Mouse (Mus musculus): ENCODE results near the gene Iqgap2. TPM values are rescaled to one million over a fixed set of nuclear protein-coding genes. Genes with fewer than 3 reads are reported as not detected.

Iqgap2 gene
- polyA plus RNA-seq, 1 experiment from 2014 or later = 4.2 TPM

- H3K36me3 ChIP-seq (ENCODE audit: control insufficient read depth, insufficient read depth, low read length) = no peaks in the 10 kb centered on the region
- no peaks in the 10 kb centered on the region for H3K9me3 ChIP-seq (replicated peaks; ENCODE audit: control insufficient read depth, low read length)
- H3K4me1 ChIP-seq (ENCODE audit: control insufficient read depth, insufficient read depth, low read length) = peaks cover 5% of the 10 kb centered on the region; the same call in 1 of the 2 replicates
- no peaks in the 10 kb centered on the region for H3K27me3 ChIP-seq (replicated peaks; ENCODE audit: control insufficient read depth, insufficient read depth, low read length)
- no peak overlapping the region for H3K4me3 ChIP-seq (ENCODE audit: low read depth, low read length)
- no peak overlapping the region for H3K9ac ChIP-seq (ENCODE audit: low read length)
- H3K4me2 ChIP-seq (ENCODE audit: low read length) = no peak overlapping the region
- WGBS = 31% methylated on average over 2 of the region's 2 CpGs
- no peak overlapping the region for H3K27ac ChIP-seq (ENCODE audit: low read depth, low read length)
- no peak for ATAC-seq
- DNase-seq (ENCODE audit: low spot score) = no peak
These were observed 108.8 kb downstream of the Iqgap2 start for GRCm38 (mm10) chr13:95782969-95783332.

GRCm38 (mm10) chr13:95782311-95782968, 109.3 kb downstream of the Iqgap2 start:
- no peak overlapping the region for H3K4me2 ChIP-seq (ENCODE audit: low read length)
- no peaks in the 10 kb centered on the region for H3K27me3 ChIP-seq (replicated peaks; ENCODE audit: control insufficient read depth, insufficient read depth, low read length)
- H3K9me3 ChIP-seq (replicated peaks; ENCODE audit: control insufficient read depth, low read length) = no peaks in the 10 kb centered on the region
- WGBS = 66% methylated on average over 15 of the region's 15 CpGs
- H3K4me1 ChIP-seq (ENCODE audit: control insufficient read depth, insufficient read depth, low read length) = peaks cover 5% of the 10 kb centered on the region; the same call in 1 of the 2 replicates
- no peak overlapping the region for H3K4me3 ChIP-seq (ENCODE audit: low read depth, low read length)
- no peaks in the 10 kb centered on the region for H3K36me3 ChIP-seq (ENCODE audit: control insufficient read depth, insufficient read depth, low read length)
- no peak overlapping the region for H3K9ac ChIP-seq (ENCODE audit: low read length)
- no peak overlapping the region for H3K27ac ChIP-seq (ENCODE audit: low read depth, low read length)
- ATAC-seq (no peak), DNase-seq (ENCODE audit: low spot score) (no peak)

GRCm38 (mm10) chr13:95780038-95780437, 111.7 kb downstream of the Iqgap2 start:
- no peak overlapping the region for H3K9ac ChIP-seq (ENCODE audit: low read length)
- no peak for DNase-seq (ENCODE audit: low spot score)
- H3K36me3 ChIP-seq (ENCODE audit: control insufficient read depth, insufficient read depth, low read length) = no peaks in the 10 kb centered on the region
- 91% methylated on average over 7 of the region's 7 CpGs for WGBS
- ATAC-seq = no peak
- peaks cover 8% of the 10 kb centered on the region for H3K4me1 ChIP-seq (ENCODE audit: control insufficient read depth, insufficient read depth, low read length)
- H3K27ac ChIP-seq (ENCODE audit: low read depth, low read length) = no peak overlapping the region
- no peaks in the 10 kb centered on the region for H3K9me3 ChIP-seq (replicated peaks; ENCODE audit: control insufficient read depth, low read length)
- H3K4me2 ChIP-seq (ENCODE audit: low read length) = no peak overlapping the region
- H3K27me3 ChIP-seq (replicated peaks; ENCODE audit: control insufficient read depth, insufficient read depth, low read length) = no peaks in the 10 kb centered on the region
- no peak overlapping the region for H3K4me3 ChIP-seq (ENCODE audit: low read depth, low read length)

- Histone ChIP-seq H3K4me1 (ENCODE audit: control insufficient read depth, insufficient read depth, low read length) (peaks cover 8% of the 10 kb centered on the region), H3K9ac (ENCODE audit: low read length) (no peak overlapping the region), H3K36me3 (ENCODE audit: control insufficient read depth, insufficient read depth, low read length) (no peaks in the 10 kb centered on the region), H3K27me3 (replicated peaks; ENCODE audit: control insufficient read depth, insufficient read depth, low read length) (no peaks in the 10 kb centered on the region), H3K4me2 (ENCODE audit: low read length) (no peak overlapping the region), H3K27ac (ENCODE audit: low read depth, low read length) (no peak overlapping the region), H3K9me3 (replicated peaks; ENCODE audit: control insufficient read depth, low read length) (no peaks in the 10 kb centered on the region), H3K4me3 (ENCODE audit: low read depth, low read length) (no peak overlapping the region)
- DNase-seq (ENCODE audit: low spot score) (no peak), ATAC-seq (no peak)
- 94% methylated on average over 8 of the region's 8 CpGs for WGBS
These were observed 112.5 kb downstream of the Iqgap2 start for GRCm38 (mm10) chr13:95779261-95779660.

- no peak overlapping the region for H3K4me3 ChIP-seq (ENCODE audit: low read depth, low read length)
- no peak overlapping the region for H3K4me2 ChIP-seq (ENCODE audit: low read length)
- DNase-seq (ENCODE audit: low spot score) (no peak), ATAC-seq (no peak)
- WGBS = 73% methylated on average over 9 of the region's 9 CpGs
- H3K9me3 ChIP-seq (replicated peaks; ENCODE audit: control insufficient read depth, low read length) = no peaks in the 10 kb centered on the region
- no peak overlapping the region for H3K9ac ChIP-seq (ENCODE audit: low read length)
- peaks cover 8% of the 10 kb centered on the region for H3K4me1 ChIP-seq (ENCODE audit: control insufficient read depth, insufficient read depth, low read length)
- H3K27me3 ChIP-seq (replicated peaks; ENCODE audit: control insufficient read depth, insufficient read depth, low read length) = no peaks in the 10 kb centered on the region
- no peaks in the 10 kb centered on the region for H3K36me3 ChIP-seq (ENCODE audit: control insufficient read depth, insufficient read depth, low read length)
- H3K27ac ChIP-seq (ENCODE audit: low read depth, low read length) = no peak overlapping the region
These were observed 113.0 kb downstream of the Iqgap2 start for GRCm38 (mm10) chr13:95778761-95779161.

- ATAC-seq (no peak), DNase-seq (ENCODE audit: low spot score) (no peak)
- Histone ChIP-seq H3K27me3 (replicated peaks; ENCODE audit: control insufficient read depth, insufficient read depth, low read length) (no peaks in the 10 kb centered on the region), H3K9me3 (replicated peaks; ENCODE audit: control insufficient read depth, low read length) (no peaks in the 10 kb centered on the region), H3K36me3 (ENCODE audit: control insufficient read depth, insufficient read depth, low read length) (no peaks in the 10 kb centered on the region), H3K27ac (ENCODE audit: low read depth, low read length) (no peak overlapping the region), H3K4me3 (ENCODE audit: low read depth, low read length) (no peak overlapping the region), H3K4me1 (ENCODE audit: control insufficient read depth, insufficient read depth, low read length) (peaks cover 4% of the 10 kb centered on the region), H3K4me2 (ENCODE audit: low read length) (no peak overlapping the region), H3K9ac (ENCODE audit: low read length) (no peak overlapping the region)
- 87% methylated on average over 5 of the region's 5 CpGs for WGBS
These were observed 113.9 kb downstream of the Iqgap2 start for GRCm38 (mm10) chr13:95777651-95778391.

GRCm38 (mm10) chr13:95777237-95777636, 114.5 kb downstream of the Iqgap2 start:
- no peak for ATAC-seq
- 16% methylated on average over 2 of the region's 2 CpGs for WGBS
- H3K4me1 ChIP-seq (ENCODE audit: control insufficient read depth, insufficient read depth, low read length) = peaks cover 3% of the 10 kb centered on the region; the same call in 1 of the 2 replicates
- no peaks in the 10 kb centered on the region for H3K27me3 ChIP-seq (replicated peaks; ENCODE audit: control insufficient read depth, insufficient read depth, low read length)
- H3K4me2 ChIP-seq (ENCODE audit: low read length) = no peak overlapping the region
- no peak overlapping the region for H3K27ac ChIP-seq (ENCODE audit: low read depth, low read length)
- DNase-seq (ENCODE audit: low spot score) = peak; percentile 71
- no peaks in the 10 kb centered on the region for H3K36me3 ChIP-seq (ENCODE audit: control insufficient read depth, insufficient read depth, low read length)
- H3K9ac ChIP-seq (ENCODE audit: low read length) = no peak overlapping the region
- no peaks in the 10 kb centered on the region for H3K9me3 ChIP-seq (replicated peaks; ENCODE audit: control insufficient read depth, low read length)
- H3K4me3 ChIP-seq (ENCODE audit: low read depth, low read length) = no peak overlapping the region

- ATAC-seq (peak; percentile 66), DNase-seq (ENCODE audit: low spot score) (peak; percentile 64)
- Histone ChIP-seq H3K9me3 (replicated peaks; ENCODE audit: control insufficient read depth, low read length) (no peaks in the 10 kb centered on the region), H3K9ac (ENCODE audit: low read length) (no peak overlapping the region), H3K4me2 (ENCODE audit: low read length) (no peak overlapping the region), H3K27me3 (replicated peaks; ENCODE audit: control insufficient read depth, insufficient read depth, low read length) (no peaks in the 10 kb centered on the region), H3K27ac (ENCODE audit: low read depth, low read length) (no peak overlapping the region; the same call in 1 of the 2 replicates), H3K4me1 (ENCODE audit: control insufficient read depth, insufficient read depth, low read length) (peaks cover 3% of the 10 kb centered on the region; the same call in 1 of the 2 replicates), H3K4me3 (ENCODE audit: low read depth, low read length) (no peak overlapping the region), H3K36me3 (ENCODE audit: control insufficient read depth, insufficient read depth, low read length) (no peaks in the 10 kb centered on the region)
- 48% methylated on average over 11 of the region's 11 CpGs for WGBS
These were observed 116.6 kb downstream of the Iqgap2 start for GRCm38 (mm10) chr13:95774966-95775696.

Measured in forebrain, embryonic 14.5 days (tissue).